Mouse (Mus musculus) hindbrain, postnatal 0 days (tissue): ENCODE measurements around the gene Lsp1. TPM values are rescaled to one million over a fixed set of nuclear protein-coding genes. Genes with fewer than 3 reads are reported as not detected.

Source experiments
- ATAC-seq: fragments of 200-750 bp; cut with Nextera tagmentation; 2 replicates; pipeline ENCODE4 v1.8.0; 2017; ENCODE audit warnings: mild to moderate bottlenecking, moderate TSS enrichment, moderate library complexity
- DNase-seq: peaks from one replicate; pipeline ENCODE4 v3.0.0-alpha.2; 2015; ENCODE audit warnings: low spot score
- H3K27ac ChIP-seq: fragments of 300-500 bp; sonication (generic); 2 replicates; pipeline ENCODE4 v1.5.1; 2014; ENCODE audit warnings: mild to moderate bottlenecking
- H3K27me3 ChIP-seq: fragments of 300-500 bp; sonication (generic); 2 replicates; pipeline ENCODE4 v1.6.1; 2014; ENCODE audit warnings: low read length, mixed read lengths; ENCODE audit not compliant: insufficient read depth
- H3K36me3 ChIP-seq: fragments of 300-500 bp; sonication (generic); 2 replicates; pipeline ENCODE4 v1.6.1; 2014; ENCODE audit warnings: low read length, mixed read lengths; ENCODE audit not compliant: insufficient read depth
- H3K4me1 ChIP-seq: fragments of 300-500 bp; sonication (generic); 2 replicates; pipeline ENCODE4 v1.6.1; 2014; ENCODE audit warnings: antibody characterized with exemption, low read length, mixed read lengths; ENCODE audit not compliant: insufficient read depth
- H3K4me2 ChIP-seq: fragments of 300-500 bp; sonication (generic); 2 replicates; pipeline ENCODE4 v1.6.1; 2014; ENCODE audit warnings: low read depth, mild to moderate bottlenecking, low read length, moderate library complexity, mixed read lengths
- H3K4me3 ChIP-seq: fragments of 300-500 bp; sonication (generic); 2 replicates; pipeline ENCODE4 v1.5.1; 2014; ENCODE audit warnings: low read length
- H3K9ac ChIP-seq: fragments of 300-500 bp; sonication (generic); replicated peaks from 2 replicates; pipeline ENCODE4 v1.6.1; 2014; ENCODE audit warnings: mild to moderate bottlenecking, low read length, moderate library complexity, mixed read lengths
- H3K9me3 ChIP-seq: fragments of 300-500 bp; sonication (generic); 2 replicates; pipeline ENCODE4 v1.6.1; 2016; ENCODE audit warnings: low read length, mixed read lengths
- CTCF ChIP-seq: IDR thresholded peaks from 2 replicates; pipeline ENCODE4 v1.5.1; 2016; ENCODE audit warnings: antibody characterized with exemption, control low read depth, low read depth
- WGBS: fragments of 180-500 bp; shearing (Covaris S2); extraction: QIAGEN DNeasy Blood & Tissue Kit; methylation state at CpG from one replicate; pipeline ENCODE4 v1.1.7; 2014; 5-methylcytosine and 5-hydroxymethylcytosine counted together
- polyA plus RNA-seq: library from polyadenylated mRNA; unstranded; fragments of >200 nt; fragmentation: Nextera tagmentation; extraction: Ambion mirVana; gene quantifications from 2 replicates; pipeline ENCODE4 v1.2.1, GENCODE M21; 2015
- total RNA-seq: library from RNA; depleted of rRNA; stranded (reverse); fragments of >200 nt; gene quantifications from 2 replicates; pipeline ENCODE4 v1.2.3, GENCODE M21; 2014

Lsp1 gene
- total and polyA plus RNA-seq, 2 experiments from 2014 or later, result 4.6 to 7.2 TPM

- Histone ChIP-seq H3K36me3 (no peaks in the 10 kb centered on the region), H3K4me2 (no peak overlapping the region), H3K27me3 (no peaks in the 10 kb centered on the region), H3K4me3 (no peak overlapping the region), H3K9ac (no peak overlapping the region), H3K9me3 (no peaks in the 10 kb centered on the region), H3K27ac (no peak overlapping the region), H3K4me1 (0 out of 2 replicates have a peak, but pooled peaks cover 3% of the 10 kb centered on the region)
- WGBS, result 70% methylated on average over 4 of the region's 4 CpGs
- DNase-seq, result no peak
- ATAC-seq, result no peak
- TF ChIP-seq CTCF, result no peak
Measured at GRCm38 (mm10) chr7:142462594-142463078, 2.0 kb downstream of the Lsp1 start.

DNA sequence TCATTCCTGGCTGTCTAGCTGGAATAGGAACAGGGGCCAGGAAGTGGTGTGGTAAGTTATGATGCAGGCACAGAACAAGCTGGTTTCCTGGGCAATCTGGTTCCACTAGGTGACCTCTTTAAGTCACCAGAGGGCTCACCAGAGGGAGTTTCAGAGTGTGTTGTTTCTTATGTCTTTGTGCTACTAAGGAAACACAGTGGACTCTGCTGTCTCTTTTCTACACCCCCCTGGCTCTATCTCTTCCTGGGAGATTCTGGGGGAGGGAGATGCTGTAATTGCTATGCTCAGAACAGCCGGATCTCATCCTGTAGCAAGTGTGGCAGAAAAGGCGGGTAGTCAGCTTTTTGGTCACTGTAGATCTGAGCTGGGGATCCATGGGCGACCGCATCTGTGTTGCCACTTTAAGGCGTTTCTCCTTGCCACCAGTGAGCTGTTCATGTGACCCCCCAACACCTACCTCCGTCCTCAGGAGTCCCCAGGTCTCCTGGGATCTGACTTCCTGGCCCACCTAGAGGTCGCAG lies 9.6 kb downstream of the Lsp1 start:
- 88% methylated on average over 7 of the region's 7 CpGs for WGBS

GRCm38 (mm10) chr7:142470808-142471413 lies 10.3 kb downstream of the Lsp1 start:
- H3K9me3 ChIP-seq, result no peaks in the 10 kb centered on the region
- DNase-seq, result peak; percentile 69
- ATAC-seq, result peak; percentile 90
- no peak overlapping the region for H3K4me3 ChIP-seq
- no peaks in the 10 kb centered on the region for H3K27me3 ChIP-seq
- WGBS, result 25% methylated on average over 4 of the region's 4 CpGs
- no peak overlapping the region for H3K4me2 ChIP-seq
- H3K27ac ChIP-seq, result no peak overlapping the region
- TF ChIP-seq CTCF, result no peak
- H3K4me1 ChIP-seq, result peaks cover 5% of the 10 kb centered on the region; the same call in 1 of the 2 replicates
- no peaks in the 10 kb centered on the region for H3K36me3 ChIP-seq
- H3K9ac ChIP-seq, result no peak overlapping the region

More for the DNA sequence above, 9.6 kb downstream of the Lsp1 start:
- H3K4me3 ChIP-seq, result no peak overlapping the region
- no peak overlapping the region for H3K27ac ChIP-seq
- no peak for DNase-seq
- no peak overlapping the region for H3K4me2 ChIP-seq
- H3K9me3 ChIP-seq, result no peaks in the 10 kb centered on the region
- peaks cover 5% of the 10 kb centered on the region; the same call in 1 of the 2 replicates for H3K4me1 ChIP-seq
- no peak overlapping the region for H3K9ac ChIP-seq
- H3K27me3 ChIP-seq, result no peaks in the 10 kb centered on the region
- no peak for ATAC-seq
- TF ChIP-seq CTCF, result no peak
- H3K36me3 ChIP-seq, result no peaks in the 10 kb centered on the region

DNA sequence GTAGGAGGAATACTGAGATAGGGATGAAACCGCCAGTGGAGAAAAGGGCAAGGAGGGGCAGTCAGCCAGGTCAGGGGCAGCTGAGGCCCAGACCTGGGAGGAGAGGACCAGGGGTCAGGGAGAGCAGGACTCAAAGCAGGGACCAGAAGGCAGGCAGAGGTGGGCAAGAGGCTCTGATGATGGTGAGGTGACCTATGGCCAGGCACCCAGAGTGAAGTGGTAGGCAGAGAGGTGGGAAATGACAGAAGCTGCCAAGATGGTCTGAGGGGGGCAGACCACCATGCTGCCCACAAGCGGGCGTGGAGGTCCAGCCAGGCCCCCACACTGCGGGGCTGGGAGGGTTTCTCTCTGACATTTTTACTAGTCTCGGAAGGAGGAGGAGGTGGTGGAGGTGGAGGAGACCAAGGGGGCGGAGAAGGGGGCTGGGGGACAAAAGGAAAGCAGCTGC lies 10.8 kb downstream of the Lsp1 start:
- TF ChIP-seq CTCF, result no peak
- peak; percentile 7; the same call in 1 of the 2 replicates for ATAC-seq
- Histone ChIP-seq H3K4me2 (no peak overlapping the region), H3K27me3 (no peaks in the 10 kb centered on the region), H3K36me3 (no peaks in the 10 kb centered on the region), H3K9me3 (no peaks in the 10 kb centered on the region), H3K4me3 (no peak overlapping the region), H3K27ac (no peak overlapping the region), H3K4me1 (peaks cover 5% of the 10 kb centered on the region; the same call in 1 of the 2 replicates), H3K9ac (no peak overlapping the region)
- 32% methylated on average over 6 of the region's 6 CpGs for WGBS
- DNase-seq, result no peak

GRCm38 (mm10) chr7:142471884-142472570 lies 11.4 kb downstream of the Lsp1 start:
- TF ChIP-seq CTCF, result no peak
- no peak for ATAC-seq
- no peak overlapping the region for H3K4me3 ChIP-seq
- H3K36me3 ChIP-seq, result no peaks in the 10 kb centered on the region
- no peak overlapping the region for H3K27ac ChIP-seq
- 32% methylated on average over 15 of the region's 15 CpGs for WGBS
- H3K27me3 ChIP-seq, result no peaks in the 10 kb centered on the region
- H3K9me3 ChIP-seq, result no peaks in the 10 kb centered on the region
- no peak overlapping the region for H3K9ac ChIP-seq
- peaks cover 5% of the 10 kb centered on the region; the same call in 1 of the 2 replicates for H3K4me1 ChIP-seq
- DNase-seq, result no peak
- no peak overlapping the region for H3K4me2 ChIP-seq

GRCm38 (mm10) chr7:142472936-142473335 lies 12.3 kb downstream of the Lsp1 start:
- Histone ChIP-seq H3K4me2 (no peak overlapping the region), H3K27me3 (no peaks in the 10 kb centered on the region), H3K9ac (no peak overlapping the region), H3K4me3 (no peak overlapping the region), H3K27ac (no peak overlapping the region), H3K36me3 (no peaks in the 10 kb centered on the region), H3K9me3 (no peaks in the 10 kb centered on the region), H3K4me1 (peaks cover 5% of the 10 kb centered on the region; the same call in 1 of the 2 replicates)
- DNase-seq, result no peak
- no peak for TF ChIP-seq CTCF
- no peak for ATAC-seq
- 78% methylated on average over 4 of the region's 4 CpGs for WGBS
